Mouse (Mus musculus): ENCODE results near the gene Dctd.

DNA sequence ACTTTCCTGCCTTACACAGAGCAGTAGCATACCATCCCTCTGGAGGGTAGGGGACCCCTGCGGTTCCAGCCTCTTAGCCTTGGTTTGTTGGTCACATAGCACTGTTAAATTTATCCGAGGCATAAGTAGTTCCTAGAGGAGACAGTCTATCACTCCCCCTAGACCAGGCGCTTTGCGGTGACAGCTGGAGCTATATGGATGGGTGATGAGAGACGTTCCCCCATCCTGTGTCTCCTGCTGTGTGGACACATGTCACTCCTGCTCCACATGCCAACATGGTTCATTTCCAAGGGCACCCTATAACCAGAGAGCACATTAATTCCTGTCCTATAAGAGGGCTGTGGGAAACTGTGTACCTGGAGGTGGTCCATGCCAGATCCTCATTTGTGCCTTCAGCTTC is 42.1 kb downstream of the Dctd start:
- TF ChIP-seq CTCF (IDR thresholded peaks at IDR 0.05; ENCODE audit: low read depth, low read length), result no peak
- TF ChIP-seq GATA1 (IDR thresholded peaks at IDR 0.05; ENCODE audit: borderline replicate concordance, low read length), result no peak
- TF ChIP-seq POLR2AphosphoS5 (IDR thresholded peaks at IDR 0.05; ENCODE audit: insufficient replicate concordance, low read depth, low read length), result no peak
- TF ChIP-seq GATA2 (IDR thresholded peaks at IDR 0.05; ENCODE audit: borderline replicate concordance, low read depth, low read length), result no peak
- TF ChIP-seq TAL1 (conservative IDR thresholded peaks at IDR 0.05; ENCODE audit: low read depth, low read length), result no peak
